ENCODE assay signal across 26 mouse cellular contexts in genomic region chr13:108759140-108759539, GRCm38 (mm10).
"Had no signal": no experiment of that assay in that cellular context is flagged by ENCODE, and none has a peak within 500 bp of the region (broad histone marks: within the 10 kb centered on the region; RNA-seq: fewer than 3 reads in every experiment).

No protein-coding gene starts in this region.

- ATAC-seq: hindbrain, embryonic 16.5 days; inflammation-experienced regulatory T-cells, adult 6 months; intestine, embryonic 15.5 days; intestine, postnatal 0 days; liver, embryonic 12.5 days had no signal

- H3K27ac ChIP-seq: gastrocnemius, adult 2 months; heart, embryonic 10.5 days; hindbrain, embryonic 10.5 days; hindbrain, embryonic 12.5 days; hindbrain, embryonic 14.5 days; intestine, embryonic 15.5 days; limb, embryonic 13.5 days; limb, embryonic 15.5 days; liver, embryonic 12.5 days; liver, embryonic 14.5 days had no signal

- H3K4me1 ChIP-seq: heart, embryonic 10.5 days; heart, embryonic 12.5 days; hindbrain, embryonic 10.5 days; hindbrain, embryonic 12.5 days; intestine, embryonic 15.5 days; limb, embryonic 13.5 days; limb, embryonic 15.5 days; liver, embryonic 12.5 days had no signal

- H3K27me3 ChIP-seq: heart, embryonic 12.5 days; hindbrain, embryonic 12.5 days; intestine, embryonic 15.5 days; limb, embryonic 13.5 days; limb, embryonic 15.5 days; liver, embryonic 12.5 days had no signal

- H3K4me2 ChIP-seq: heart, embryonic 12.5 days; hindbrain, embryonic 12.5 days; hindbrain, embryonic 14.5 days; intestine, embryonic 15.5 days; limb, embryonic 13.5 days; limb, embryonic 15.5 days; liver, embryonic 12.5 days had no signal

- H3K9me3 ChIP-seq: heart, embryonic 10.5 days; heart, embryonic 12.5 days; hindbrain, embryonic 10.5 days; hindbrain, embryonic 12.5 days; intestine, embryonic 15.5 days; limb, embryonic 13.5 days; limb, embryonic 15.5 days; liver, embryonic 12.5 days had no signal

- H3K4me3 ChIP-seq: gastrocnemius, adult 2 months; heart, embryonic 10.5 days; heart, embryonic 12.5 days; hindbrain, embryonic 10.5 days; hindbrain, embryonic 12.5 days; intestine, embryonic 15.5 days; limb, embryonic 13.5 days; limb, embryonic 15.5 days; liver, embryonic 12.5 days had no signal

- H3K36me3 ChIP-seq: heart, embryonic 10.5 days; heart, embryonic 12.5 days; hindbrain, embryonic 10.5 days; hindbrain, embryonic 12.5 days; intestine, embryonic 15.5 days; limb, embryonic 13.5 days; limb, embryonic 15.5 days; liver, embryonic 12.5 days had no signal

- H3K9ac ChIP-seq: heart, embryonic 12.5 days; hindbrain, embryonic 12.5 days; hindbrain, embryonic 14.5 days; intestine, embryonic 15.5 days; limb, embryonic 13.5 days; limb, embryonic 15.5 days; liver, embryonic 12.5 days; liver, embryonic 14.5 days had no signal

- DNase-seq: gastrocnemius, adult 2 months; gastrocnemius, postnatal 10 days; gastrocnemius, postnatal 25 days; heart, adult 18-20 months; heart, postnatal 10 days; heart, postnatal 4 days; kidney, adult 18-20 months; kidney, adult 8-10 months; kidney, postnatal 10 days; kidney, postnatal 36 days; layer of hippocampus, adult 9-11 months; layer of hippocampus, postnatal 36 days; left cerebral cortex, postnatal 4 days had no signal
